Mouse (Mus musculus) ovary, postnatal 36 days (tissue): ENCODE measurements around the gene Nipa1.
"Not testable (repeated sequence)": the region's sequence is repeated elsewhere in the genome, so short reads cannot be mapped to it uniquely, and the experiment has no call there.

ENCODE experiments used
- DNase-seq: peaks from one replicate; pipeline ENCODE4 v3.0.0; 2022; ENCODE audit warnings: low spot score, mixed read lengths

Gene Nipa1

DNA sequence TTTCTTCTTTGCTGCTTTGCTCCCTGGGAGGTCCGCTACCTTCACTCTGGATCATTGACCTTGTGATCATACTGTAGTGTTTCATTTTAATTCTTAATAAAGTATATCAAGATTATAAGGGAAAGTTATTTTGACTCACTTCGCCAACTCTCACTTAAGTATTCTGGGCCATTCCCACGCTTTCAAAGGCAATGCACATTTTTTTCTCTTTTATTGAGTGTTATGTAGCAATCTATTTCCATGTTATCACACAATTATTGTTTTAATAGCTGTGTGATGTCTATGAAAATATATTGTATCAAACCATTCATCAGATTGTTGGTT, at the start of gene Nipa1:
Gene Nipa1 (minus strand): TSS at position 25 of the 324 bp plus-strand sequence.
- no peak for DNase-seq

DNA sequence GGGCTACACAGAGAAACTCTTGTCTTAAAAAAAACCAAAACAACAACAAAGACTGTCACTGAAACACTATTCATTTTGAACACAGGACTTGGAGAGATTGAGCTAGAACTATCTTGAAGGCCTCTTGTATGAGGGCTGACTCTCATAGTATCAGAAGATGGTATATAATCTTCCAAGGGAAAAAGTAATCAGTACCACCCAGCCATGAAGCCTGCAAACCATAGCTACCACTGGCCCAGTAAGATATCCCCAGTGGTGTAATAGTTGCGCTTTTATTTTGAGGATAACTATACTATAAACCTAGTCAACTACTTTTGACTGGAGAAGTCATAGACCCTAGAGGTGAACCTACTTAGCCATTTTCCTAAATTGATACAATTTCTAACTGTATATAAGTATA, 46.9 kb upstream of the Nipa1 start:
- no peak for DNase-seq

DNA sequence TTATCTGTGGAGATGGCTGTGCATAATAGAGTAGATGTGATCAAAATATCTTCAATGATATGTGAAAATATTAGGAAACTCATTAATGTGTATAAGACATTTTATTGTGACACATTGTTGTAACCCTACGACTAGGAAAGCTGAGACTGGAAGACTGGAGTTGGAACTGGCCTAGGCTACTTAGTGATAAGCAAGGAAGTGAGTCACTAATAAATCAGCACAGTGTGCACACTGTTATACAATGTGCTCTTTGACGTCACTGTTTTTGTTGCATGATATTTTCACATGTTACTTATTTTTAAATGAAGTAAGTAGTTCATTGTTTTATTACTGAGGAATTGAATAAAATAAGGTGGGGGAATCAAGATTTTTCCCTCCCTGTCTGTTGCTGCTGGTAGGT, 46.4 kb upstream of the Nipa1 start:
- DNase-seq, result no peak

- peak; percentile 19 for DNase-seq
Measured at GRCm38 (mm10) chr7:56064876-56065275, 45.1 kb upstream of the Nipa1 start.

- DNase-seq, result no peak
Measured at GRCm38 (mm10) chr7:56055338-56055737, 35.6 kb upstream of the Nipa1 start.

- no peak for DNase-seq
Measured at GRCm38 (mm10) chr7:56052996-56053395, 33.2 kb upstream of the Nipa1 start.

DNA sequence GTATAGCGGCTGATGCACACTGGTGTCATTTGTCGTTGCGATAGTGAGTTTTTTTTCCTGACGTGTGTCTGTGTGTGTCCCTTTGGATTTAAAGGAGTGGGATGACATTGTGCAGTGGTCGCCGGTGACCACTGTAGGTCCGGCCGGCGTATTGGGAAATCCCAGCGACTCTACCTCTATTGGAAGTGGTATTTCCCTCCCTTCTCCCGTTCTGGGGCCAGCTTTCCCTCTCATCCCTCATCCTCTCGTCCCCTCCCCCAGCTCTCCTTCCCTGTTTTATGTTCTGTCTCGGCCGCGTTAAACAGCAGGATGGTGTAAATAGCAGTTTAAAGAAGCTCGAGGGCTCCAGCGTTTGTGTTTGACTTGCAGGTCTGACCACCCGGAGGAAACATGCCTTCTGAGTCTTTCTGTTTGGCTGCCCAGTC, 30.7 kb upstream of the Nipa1 start:
- DNase-seq, result no peak

GRCm38 (mm10) chr7:56049831-56050321, 30.1 kb upstream of the Nipa1 start, which contains the start of gene Herc2:
Gene Herc2 (plus strand): TSS chr7:56050196.
- peak; percentile 98 for DNase-seq

GRCm38 (mm10) chr7:56047178-56047577, 27.4 kb upstream of the Nipa1 start:
- DNase-seq, result no peak

DNA sequence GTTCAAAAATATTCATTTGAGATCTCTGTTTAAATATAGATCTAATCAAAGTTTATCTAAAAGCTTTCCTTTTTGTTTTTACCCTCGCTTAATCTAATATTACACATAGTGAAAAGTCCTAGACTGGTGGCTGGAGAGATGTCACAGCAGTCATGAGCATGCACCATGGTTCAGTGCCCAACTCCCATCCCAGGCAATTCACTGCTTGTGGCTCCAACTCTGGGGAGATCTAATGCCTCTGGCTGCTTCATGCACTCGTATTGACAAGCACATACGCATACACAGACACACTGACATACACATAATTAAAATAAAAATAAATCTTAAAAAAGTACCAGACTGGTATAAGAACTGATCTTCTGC, 24.5 kb upstream of the Nipa1 start:
- DNase-seq, result no peak

DNA sequence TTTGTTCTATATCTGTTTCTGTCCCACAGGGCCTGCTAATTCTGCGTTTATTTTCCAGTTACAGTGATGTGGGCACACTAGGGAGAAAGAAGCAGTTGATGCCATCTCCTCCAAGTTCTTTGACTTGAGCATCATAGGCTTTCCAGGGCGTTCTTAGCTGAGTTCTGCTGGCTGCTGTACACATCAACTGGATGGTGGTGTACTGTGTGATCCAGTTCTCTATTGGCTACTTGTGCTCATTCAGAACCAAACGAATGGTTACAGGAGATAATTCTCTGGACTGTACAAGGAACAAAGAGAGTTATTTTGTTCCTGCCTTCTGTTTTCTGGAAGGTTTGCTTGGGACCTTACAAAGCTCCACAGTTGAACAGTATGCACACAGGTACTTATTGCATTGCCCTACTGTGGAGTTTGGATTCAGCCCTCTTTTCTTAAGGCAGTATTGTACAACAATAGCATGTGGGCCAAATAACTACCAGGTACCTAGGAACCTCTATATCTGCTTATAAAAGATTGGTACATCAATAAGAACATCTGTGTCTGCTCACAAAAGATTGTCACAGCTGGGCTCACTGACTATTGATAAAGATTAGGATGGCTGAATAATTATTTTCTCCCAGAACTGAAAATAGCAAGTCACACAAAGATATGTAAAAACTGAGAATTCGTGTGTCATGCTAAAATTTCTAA, 24.0 kb upstream of the Nipa1 start:
- no peak for DNase-seq

DNA sequence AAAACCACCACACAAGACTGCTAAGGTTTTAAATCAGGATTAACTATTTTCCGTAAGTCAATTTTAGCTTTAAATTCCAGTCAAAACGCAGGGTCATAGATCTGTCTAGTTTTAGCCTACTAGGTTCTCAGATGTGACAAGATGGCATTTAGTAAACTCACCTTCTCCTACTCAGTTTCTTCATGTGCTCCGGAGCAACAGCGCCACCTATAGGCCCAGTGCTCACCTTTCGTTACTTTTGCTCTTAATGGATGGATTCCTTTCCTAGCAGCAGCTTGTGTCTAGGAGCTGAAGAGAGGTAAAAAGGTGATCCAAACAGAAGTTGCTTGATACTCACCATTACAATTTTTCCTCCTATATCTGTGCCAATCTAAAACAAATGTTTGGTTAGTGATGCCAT, 22.6 kb upstream of the Nipa1 start:
- DNase-seq, result peak; percentile 71

DNA sequence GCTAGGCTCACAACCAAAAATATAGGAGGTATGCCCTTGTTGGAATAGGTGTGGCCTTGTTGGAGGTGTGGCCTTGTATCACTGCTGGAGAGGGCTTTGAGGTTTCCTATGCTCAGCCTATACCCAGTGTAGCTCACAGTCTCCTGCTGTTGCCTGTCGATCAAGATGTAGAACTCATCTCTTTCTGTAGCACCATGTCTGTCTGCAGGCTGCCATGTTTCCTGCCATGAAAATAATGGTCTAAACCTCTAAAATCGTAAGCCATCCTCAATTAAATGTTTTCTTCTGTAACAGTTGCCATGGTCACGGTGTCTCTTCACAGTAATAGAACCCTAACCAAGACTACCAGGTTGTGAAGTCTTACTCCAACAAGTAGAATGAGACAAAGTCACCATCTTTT, 3.8 kb upstream of the Nipa1 start:
- DNase-seq, result no peak

DNA sequence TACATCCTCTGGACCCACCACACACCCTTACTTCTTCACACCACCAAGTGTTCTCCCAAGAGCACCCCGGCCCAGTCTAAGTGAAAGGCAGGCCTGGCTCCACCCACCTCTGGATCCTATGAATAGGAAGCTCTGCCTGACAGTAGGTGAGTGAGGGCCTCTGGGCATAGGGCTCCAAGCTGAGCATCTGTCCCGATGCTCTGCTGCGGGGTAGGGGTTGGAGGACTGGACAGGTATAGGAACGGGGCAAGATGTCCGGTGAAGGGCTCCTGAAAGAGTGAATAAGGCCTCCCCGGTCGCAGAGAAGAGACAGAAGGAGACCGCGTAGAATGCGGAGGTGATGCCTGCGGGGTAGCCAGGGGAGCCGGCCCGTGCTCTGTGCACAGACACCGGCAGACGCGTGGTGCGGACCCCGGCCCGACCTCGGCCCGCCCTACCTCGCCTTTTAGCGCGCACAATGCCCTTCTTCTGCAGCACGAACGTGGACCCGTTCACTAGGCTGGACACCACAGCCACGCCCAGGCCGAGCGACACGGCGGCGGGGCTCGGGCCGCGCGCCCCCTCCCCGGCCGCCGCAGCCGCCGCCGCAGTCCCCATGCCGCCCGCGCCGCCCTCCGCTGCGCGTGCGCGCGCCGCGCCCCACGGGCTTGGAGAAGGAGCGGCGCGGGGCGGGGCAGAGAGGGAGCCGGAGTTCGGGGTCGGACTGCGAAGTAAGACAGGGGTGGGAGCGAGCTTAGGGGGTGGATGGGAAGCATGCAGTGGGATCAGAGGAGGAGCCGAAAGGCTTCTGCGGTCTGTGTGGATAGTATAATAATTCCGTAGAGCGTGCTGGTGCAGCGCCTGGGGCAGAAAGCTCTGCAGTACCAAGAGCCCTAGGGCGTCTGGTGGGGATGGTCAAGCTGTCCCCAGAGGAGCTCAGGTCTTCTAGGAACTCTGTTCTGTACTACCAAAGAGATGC, 503 bp downstream of the Nipa1 start:
- peak; percentile 76 for DNase-seq

DNA sequence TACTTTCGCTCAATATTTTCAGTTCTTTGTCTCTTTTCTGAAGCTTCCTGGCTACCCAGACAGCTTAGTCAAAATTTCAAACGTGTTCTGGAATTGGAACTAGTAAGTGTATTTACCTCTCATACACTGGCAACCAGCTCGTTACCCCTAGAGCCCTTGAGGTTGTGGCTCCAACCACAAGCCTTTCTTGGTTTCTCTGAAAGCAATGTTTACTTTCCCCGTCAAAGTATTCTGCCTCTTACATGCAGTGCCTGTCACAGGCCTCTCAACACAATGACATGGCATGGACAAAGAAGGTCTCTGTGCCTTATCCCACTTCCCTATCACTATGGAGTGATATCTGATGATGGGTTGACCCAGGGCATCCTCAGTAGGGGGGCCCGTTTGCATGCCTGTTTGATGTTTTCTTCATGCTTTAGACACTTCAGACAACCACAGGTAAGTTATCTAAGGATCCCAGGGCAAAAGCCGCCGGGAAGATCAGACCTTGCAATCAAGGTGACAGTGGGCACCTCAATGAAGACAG, 1.2 kb downstream of the Nipa1 start:
- DNase-seq, result no peak

DNA sequence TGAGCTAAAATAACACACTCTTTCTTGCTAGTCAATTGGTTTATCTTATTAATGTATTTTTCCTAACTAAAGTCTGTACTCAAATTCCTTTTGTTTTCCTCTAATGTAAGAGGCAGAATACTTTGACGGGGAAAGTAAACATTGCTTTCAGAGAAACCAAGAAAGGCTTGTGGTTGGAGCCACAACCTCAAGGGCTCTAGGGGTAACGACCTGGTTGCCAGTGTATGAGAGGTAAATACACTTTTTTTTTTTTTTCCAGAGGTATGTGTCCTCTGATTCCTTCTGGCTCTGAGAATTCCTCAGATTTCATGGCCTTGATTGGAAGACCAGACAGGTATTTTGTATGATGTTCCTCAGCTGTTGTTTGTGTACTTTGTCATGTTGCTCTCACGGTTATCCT, 2.0 kb downstream of the Nipa1 start:
- DNase-seq, result no peak

DNA sequence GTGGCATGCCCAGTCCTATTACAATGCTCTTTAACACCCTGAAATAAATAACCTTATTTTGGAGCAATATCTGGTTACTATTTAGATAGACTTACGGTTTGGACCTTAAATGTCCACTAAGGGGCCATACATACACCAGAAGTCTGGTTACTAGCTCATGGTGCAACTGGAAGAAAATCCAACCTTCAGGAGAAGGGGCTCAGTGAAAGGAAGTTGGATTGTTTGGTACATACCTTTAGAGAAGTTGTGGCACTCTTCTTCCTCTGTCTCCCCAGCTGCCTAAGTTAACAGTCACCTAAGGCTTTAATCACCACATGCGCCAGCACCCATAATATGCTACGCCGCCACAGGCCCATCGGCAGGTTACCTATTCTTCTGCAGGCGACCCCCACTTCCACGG, 3.9 kb downstream of the Nipa1 start:
- DNase-seq, result no peak

GRCm38 (mm10) chr7:56015172-56015571, 4.6 kb downstream of the Nipa1 start:
- DNase-seq, result no peak

- not testable (repeated sequence) for DNase-seq
Measured at GRCm38 (mm10) chr7:56014002-56014702, 5.6 kb downstream of the Nipa1 start.

- no peak for DNase-seq
Measured at GRCm38 (mm10) chr7:56013261-56014001, 6.3 kb downstream of the Nipa1 start.

GRCm38 (mm10) chr7:56011018-56011333, 8.8 kb downstream of the Nipa1 start:
- DNase-seq, result no peak
